Comparison of ENCODE assay signal across 7 mouse cellular contexts in the genomic region with DNA sequence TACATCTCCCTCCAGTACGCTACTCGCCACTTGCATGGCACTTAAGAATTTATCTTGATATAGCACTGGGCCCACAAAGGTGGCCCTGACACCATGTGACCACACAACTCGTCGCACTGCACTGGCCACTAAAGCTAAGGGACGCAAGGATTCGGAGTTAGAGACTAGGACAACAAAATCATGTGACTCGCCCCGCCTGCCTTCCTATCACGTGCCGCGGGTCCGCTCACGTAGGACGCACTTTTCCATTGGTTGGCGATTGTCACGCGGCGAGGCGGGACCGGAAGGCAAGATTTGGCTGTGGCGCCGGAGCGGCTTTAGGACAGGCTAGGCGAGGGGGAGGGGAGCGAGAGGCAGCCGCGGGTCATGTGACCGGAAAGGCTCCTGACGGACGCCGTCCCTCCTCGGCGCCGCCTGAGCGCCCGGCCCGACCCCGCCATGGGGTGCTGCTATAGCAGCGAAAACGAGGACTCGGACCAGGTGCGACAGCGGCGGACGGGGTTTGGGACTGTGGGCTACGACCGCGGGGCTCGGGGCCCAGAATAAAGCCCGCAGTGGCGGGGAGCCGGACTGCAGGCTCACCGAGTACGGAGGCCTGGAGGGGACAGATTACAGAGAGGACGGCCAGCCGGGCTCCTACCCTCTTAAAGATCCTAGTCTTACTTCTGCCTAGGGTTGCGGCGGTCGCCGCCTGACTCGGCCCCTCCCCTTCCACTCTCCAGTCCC. TPM values are rescaled to one million over a fixed set of nuclear protein-coding genes. Genes with fewer than 3 reads are reported as not detected.
DNase-seq lines count a peak whose midpoint lies in the region; ATAC-seq and TF ChIP-seq lines count a peak whose summit lies in the region.

A gene (plus strand): TSS at position 344 of the 726 bp plus-strand sequence.

- no peak; the same call in 1 of the 2 replicates for TF ChIP-seq CTCF in intestine, postnatal 0 days (IDR thresholded peaks at IDR 0.05; ENCODE audit: low read depth)
- TF ChIP-seq CTCF in small intestine, adult 2 months (IDR thresholded peaks at IDR 0.05; ENCODE audit: extremely low read depth, insufficient read length, insufficient replicate concordance, low read depth, low read length) = no peak

- peak; percentile 63 for TF ChIP-seq POLR2A in small intestine, adult 2 months (IDR thresholded peaks at IDR 0.05; ENCODE audit: low read depth, low read length)

- ATAC-seq in intestine, postnatal 0 days = peak; percentile 98
- ATAC-seq in midbrain, embryonic 12.5 days (ENCODE audit: low FRiP score, low read depth) = peak; percentile 98

- peak; percentile 99 for DNase-seq in adrenal gland, postnatal 10 days
- DNase-seq in embryonic facial prominence, embryonic 10.5 days (ENCODE audit: low spot score) = peak; percentile 100
- DNase-seq in gonadal fat pad, adult 2 months (ENCODE audit: low read depth) = peak; percentile 89
- DNase-seq in left cerebral cortex, postnatal 4 days = peak; percentile 100

- intact Hi-C loops in left cerebral cortex, postnatal 4 days (cut with DNase I) = no loop called here

- peak within 1 kb of the TSS; percentile 92 for H3K9ac ChIP-seq in intestine, postnatal 0 days (ENCODE audit: low read depth, low read length)
- H3K9ac ChIP-seq in midbrain, embryonic 12.5 days (replicated peaks) = peak within 1 kb of the TSS; percentile 78

- H3K4me2 ChIP-seq in intestine, postnatal 0 days (replicated peaks; ENCODE audit: low read depth) = peak within 1 kb of the TSS; percentile 73
- H3K4me2 ChIP-seq in midbrain, embryonic 12.5 days (replicated peaks) = peak within 1 kb of the TSS; percentile 67

- peak within 1 kb of the TSS; percentile 82 for H3K4me3 ChIP-seq in embryonic facial prominence, embryonic 10.5 days
- peak within 1 kb of the TSS; percentile 86 for H3K4me3 ChIP-seq in intestine, postnatal 0 days (ENCODE audit: low read depth, low read length)
- peak within 1 kb of the TSS; percentile 63 for H3K4me3 ChIP-seq in midbrain, embryonic 12.5 days
- peak within 1 kb of the TSS; percentile 80 for H3K4me3 ChIP-seq in small intestine, adult 2 months (ENCODE audit: low read depth, low read length)

- H3K27me3 ChIP-seq in embryonic facial prominence, embryonic 10.5 days (replicated peaks; ENCODE audit: low read depth, poor library complexity, severe bottlenecking) = no peaks in the 10 kb centered on the region
- no peaks in the 10 kb centered on the region for H3K27me3 ChIP-seq in intestine, postnatal 0 days (replicated peaks; ENCODE audit: control insufficient read depth, insufficient read depth, low read length)
- H3K27me3 ChIP-seq in midbrain, embryonic 12.5 days = no peaks in the 10 kb centered on the region
- H3K27me3 ChIP-seq in small intestine, adult 2 months (ENCODE audit: control insufficient read depth, insufficient read depth, low read length) = no peaks in the 10 kb centered on the region

- no peaks in the 10 kb centered on the region for H3K9me3 ChIP-seq in embryonic facial prominence, embryonic 10.5 days
- no peaks in the 10 kb centered on the region for H3K9me3 ChIP-seq in intestine, postnatal 0 days (ENCODE audit: control insufficient read depth)
- no peaks in the 10 kb centered on the region for H3K9me3 ChIP-seq in midbrain, embryonic 12.5 days

- peak within 1 kb of the TSS; percentile 97 for H3K27ac ChIP-seq in embryonic facial prominence, embryonic 10.5 days (replicated peaks)
- H3K27ac ChIP-seq in intestine, postnatal 0 days (ENCODE audit: low read depth, low read length) = peak within 1 kb of the TSS; percentile 97
- peak within 1 kb of the TSS; percentile 92 for H3K27ac ChIP-seq in midbrain, embryonic 12.5 days (replicated peaks)
- peak within 1 kb of the TSS; percentile 92 for H3K27ac ChIP-seq in small intestine, adult 2 months (ENCODE audit: insufficient read depth, low read depth, low read length)

- peaks cover 26% of the 10 kb centered on the region for H3K4me1 ChIP-seq in embryonic facial prominence, embryonic 10.5 days
- H3K4me1 ChIP-seq in intestine, postnatal 0 days (replicated peaks; ENCODE audit: control insufficient read depth, insufficient read depth, low read length) = no peaks in the 10 kb centered on the region; the same call in none of the 2 replicates
- peaks cover 22% of the 10 kb centered on the region for H3K4me1 ChIP-seq in midbrain, embryonic 12.5 days
- H3K4me1 ChIP-seq in small intestine, adult 2 months (ENCODE audit: control insufficient read depth, insufficient read depth, insufficient read length, low read length) = peaks cover 15% of the 10 kb centered on the region; the same call in 1 of the 2 replicates

- H3K36me3 ChIP-seq in embryonic facial prominence, embryonic 10.5 days (replicated peaks) = peaks cover 46% of the 10 kb centered on the region
- H3K36me3 ChIP-seq in intestine, postnatal 0 days (ENCODE audit: control insufficient read depth, insufficient read depth) = peaks cover 10% of the 10 kb centered on the region
- peaks cover 25% of the 10 kb centered on the region for H3K36me3 ChIP-seq in midbrain, embryonic 12.5 days
- H3K36me3 ChIP-seq in small intestine, adult 2 months (ENCODE audit: control insufficient read depth, insufficient read depth, low read length) = peaks cover 9% of the 10 kb centered on the region; the same call in 1 of the 2 replicates

- WGBS in embryonic facial prominence, embryonic 10.5 days = under 1% methylated on average over 61 of the region's 61 CpGs
- 0% methylated on average over 57 of the region's 61 CpGs for WGBS in intestine, postnatal 0 days
- WGBS in midbrain, embryonic 12.5 days = under 1% methylated on average over 57 of the region's 61 CpGs
- under 1% methylated on average over 61 of the region's 61 CpGs for WGBS in small intestine, adult 2 months

RNA-seq across cellular contexts. Expression of the gene that starts here (rescaled TPM):
- 100 to 1,000 TPM; 116 to 126 TPM for total RNA-seq in adrenal gland, postnatal 10 days (2021)
- polyA plus RNA-seq in embryonic facial prominence, embryonic 10.5 days (2016; fragmentation: Nextera tagmentation; extraction: Ambion mirVana) = 159 and 168 TPM in 2 replicates
- polyA plus RNA-seq in gonadal fat pad, adult 2 months (2012; rRNA removed) = 318 and 389 TPM in 2 replicates
- 179 TPM in 2 replicates for polyA plus RNA-seq in intestine, postnatal 0 days (2015; fragmentation: Nextera tagmentation; extraction: Ambion mirVana)
- total RNA-seq in left cerebral cortex, postnatal 4 days (2021) = 10 to 100 TPM; 86.2 to 91.6 TPM
- polyA plus RNA-seq in midbrain, embryonic 12.5 days (2016; fragmentation: Nextera tagmentation; extraction: Ambion mirVana) = 125 and 131 TPM in 2 replicates
- polyA plus RNA-seq in small intestine, adult 2 months (2012; rRNA removed) = 117 and 177 TPM in 2 replicates

Comparison
In these comparisons a context has a peak if more than half of its experiments do, and no peak if none do; other contexts are left out.
1. Peak in every context shown above with its lines: DNase-seq, ATAC-seq, H3K4me3 ChIP-seq and H3K27ac ChIP-seq.